Mouse (Mus musculus): Measurements from ENCODE around the gene Galnt2.

Gene Galnt2

DNA sequence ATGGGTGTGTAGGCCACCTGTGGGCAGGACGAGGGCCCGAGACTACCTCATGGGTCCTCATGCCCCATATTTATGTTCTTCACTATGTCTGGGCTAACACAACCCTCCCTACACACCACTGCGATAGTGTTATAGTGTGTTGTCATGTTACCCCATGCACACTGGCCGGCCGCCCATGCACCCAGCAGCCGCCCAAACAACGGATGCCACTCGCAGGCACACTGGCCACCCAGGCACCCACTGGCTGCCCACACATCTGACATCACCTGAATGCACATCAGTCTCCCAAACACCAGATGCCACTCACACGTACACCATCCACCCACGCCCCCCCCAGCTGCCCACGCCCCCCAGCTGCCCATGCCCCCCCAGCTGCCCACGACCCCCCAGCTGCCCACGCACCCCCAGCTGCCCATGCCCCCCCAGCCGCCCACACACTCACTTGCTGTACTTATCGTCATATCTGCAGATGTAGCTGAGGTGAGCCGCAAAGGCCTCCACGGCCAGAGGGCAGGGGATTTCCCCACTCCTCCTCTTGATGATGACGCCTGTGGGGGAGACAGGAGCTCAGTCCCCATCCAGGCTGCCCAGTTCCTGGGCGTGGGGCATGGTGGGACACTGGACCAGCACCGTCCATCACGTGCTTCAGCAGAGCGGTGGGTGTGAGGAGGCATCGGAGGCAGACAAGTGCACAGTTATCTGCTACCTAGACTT is 140.4 kb downstream of the Galnt2 start:
- peak; percentile 56 to 74 for DNase-seq (ENCODE audit: low spot score in 2 of 2)

DNA sequence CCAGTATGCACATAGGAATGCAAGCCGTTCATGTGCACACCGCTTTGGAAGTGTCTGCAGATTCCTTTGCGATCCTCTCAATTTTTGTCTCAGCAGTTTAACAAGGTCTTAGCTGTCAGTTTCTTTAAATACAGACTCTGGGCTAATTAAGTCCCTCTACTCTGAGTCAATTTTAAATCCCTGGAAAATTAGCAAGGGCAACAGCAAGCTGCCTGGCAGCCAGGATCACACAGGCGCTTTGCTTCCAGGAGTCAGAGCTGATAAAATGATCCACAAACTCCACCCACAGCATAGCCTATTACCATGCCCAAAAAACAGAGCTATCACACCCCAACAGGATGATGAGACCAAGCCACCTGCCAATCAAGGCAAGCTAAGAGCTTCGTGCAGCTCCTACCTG is 142.6 kb downstream of the Galnt2 start:
- DNase-seq (ENCODE audit: low spot score in 2 of 2) = no peak

DNA sequence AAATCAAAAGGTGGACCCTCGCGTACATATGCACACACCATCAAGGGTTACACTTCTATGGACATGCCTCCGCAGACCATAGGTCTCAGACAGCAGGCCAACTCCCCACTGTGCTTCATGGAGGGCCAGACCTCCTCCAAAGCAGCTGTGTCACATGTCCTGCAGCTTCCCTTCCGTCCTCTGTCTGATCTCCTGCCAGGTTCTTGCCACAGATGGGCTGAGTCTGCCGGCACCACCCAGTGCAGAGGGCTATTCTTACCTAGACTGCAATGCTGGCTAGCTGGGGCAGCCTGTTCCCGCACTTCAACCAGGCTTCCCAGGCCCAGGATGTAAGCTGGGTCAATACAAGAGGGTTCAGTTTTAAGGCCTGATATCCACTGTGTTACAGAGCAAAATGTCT is 144.0 kb downstream of the Galnt2 start:
- no peak for DNase-seq (ENCODE audit: low spot score in 2 of 2)

DNA sequence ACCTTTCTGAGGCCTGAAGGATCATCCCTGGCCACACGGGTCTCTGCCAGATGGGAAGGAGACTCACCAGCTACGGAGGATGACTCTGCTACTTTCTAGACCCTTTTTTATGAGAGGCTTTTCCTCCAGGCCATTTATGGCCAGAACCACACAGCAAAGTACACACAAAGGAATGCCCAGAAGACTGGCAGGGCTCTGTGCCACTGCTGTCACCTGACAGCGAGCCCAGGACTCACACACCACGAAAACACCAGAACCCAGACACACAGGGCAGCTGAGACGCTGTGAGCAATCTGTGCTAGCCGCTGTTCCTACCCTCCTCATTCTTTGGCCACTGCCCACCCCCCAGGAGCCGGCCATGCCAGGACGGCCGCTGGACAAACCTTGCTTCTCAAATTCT is 144.5 kb downstream of the Galnt2 start:
- DNase-seq (ENCODE audit: low spot score in 2 of 2) = no peak

DNA sequence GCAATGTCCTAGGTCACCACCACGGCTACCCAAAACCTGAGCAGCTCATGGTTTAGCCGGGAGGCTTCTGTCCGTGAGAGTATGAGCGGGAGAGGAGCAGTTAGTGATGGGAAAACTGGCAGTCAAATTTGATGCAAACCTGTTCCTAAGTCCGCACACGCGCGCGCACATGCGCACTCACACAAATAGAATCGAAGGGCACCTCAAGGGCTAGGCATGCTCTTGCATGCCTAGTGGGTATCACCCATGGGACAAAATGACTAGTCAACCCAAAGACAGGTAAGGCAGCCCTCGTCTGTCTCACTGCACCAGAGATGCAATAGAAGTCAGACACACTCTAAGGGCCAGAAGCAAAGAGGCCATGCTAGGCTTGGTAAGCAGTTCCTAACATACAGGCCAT is 145.2 kb downstream of the Galnt2 start:
- no peak for DNase-seq (ENCODE audit: low spot score in 2 of 2)

DNA sequence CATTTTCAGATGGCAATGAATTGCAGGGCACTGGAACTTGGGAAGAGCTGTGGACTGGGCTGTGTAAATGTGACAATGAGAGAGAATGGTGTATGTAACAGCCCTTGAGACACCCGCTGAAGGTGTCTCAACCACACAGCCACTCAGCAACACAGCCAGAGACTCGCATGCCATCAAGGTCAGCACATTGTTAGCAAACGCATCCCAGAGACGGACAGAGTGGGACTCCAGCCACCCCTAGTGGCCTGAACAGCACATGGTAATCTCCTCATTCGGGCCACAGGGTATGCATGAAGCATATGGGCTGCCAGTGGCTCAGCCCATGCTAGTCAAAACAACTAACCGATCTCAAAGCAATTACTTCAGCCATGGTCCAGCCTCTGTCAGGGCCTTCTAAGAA is 148.1 kb downstream of the Galnt2 start:
- no peak for DNase-seq (ENCODE audit: low spot score in 2 of 2)

DNA sequence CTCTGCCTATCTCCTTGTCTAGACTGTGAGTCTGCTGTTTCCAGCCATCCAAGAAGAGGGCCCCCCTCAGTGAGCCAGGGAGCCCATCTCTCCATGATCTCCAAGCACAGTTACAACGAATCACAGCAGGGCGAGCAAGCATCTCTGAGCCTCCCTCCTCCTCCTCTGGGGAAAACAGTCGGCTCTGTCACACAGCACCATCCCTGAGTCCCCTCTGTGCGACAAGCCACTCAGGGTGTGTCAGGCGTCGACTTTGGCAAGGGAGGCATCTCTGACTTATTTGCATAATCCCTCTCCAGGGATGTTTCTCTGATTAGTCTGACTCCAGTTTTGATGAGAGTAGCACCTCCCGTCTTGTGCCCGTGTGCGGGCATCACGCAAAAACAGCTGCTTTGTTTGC is 151.0 kb downstream of the Galnt2 start:
- no peak for DNase-seq (ENCODE audit: low spot score in 2 of 2)

DNA sequence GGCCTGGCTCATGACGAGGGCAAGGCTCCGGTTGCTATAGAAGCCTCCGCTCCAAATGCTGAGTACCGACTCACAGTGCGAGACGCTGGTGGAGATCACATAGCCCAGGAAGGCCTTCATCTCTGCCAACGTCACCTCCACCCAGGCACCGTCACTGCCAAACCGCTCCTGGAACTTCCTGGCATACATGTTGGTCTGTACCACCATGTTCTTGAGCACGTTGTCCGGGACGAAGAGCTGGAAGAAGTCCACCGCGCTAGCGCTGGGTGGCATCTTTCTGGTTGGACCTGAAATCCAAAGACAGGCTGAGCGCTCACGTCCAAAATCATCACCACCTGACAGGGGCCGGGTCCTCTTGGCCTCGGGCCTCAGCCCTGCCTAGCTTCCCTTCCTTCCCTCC is 153.1 kb downstream of the Galnt2 start:
- DNase-seq (ENCODE audit: low spot score in 2 of 2) = no peak

DNA sequence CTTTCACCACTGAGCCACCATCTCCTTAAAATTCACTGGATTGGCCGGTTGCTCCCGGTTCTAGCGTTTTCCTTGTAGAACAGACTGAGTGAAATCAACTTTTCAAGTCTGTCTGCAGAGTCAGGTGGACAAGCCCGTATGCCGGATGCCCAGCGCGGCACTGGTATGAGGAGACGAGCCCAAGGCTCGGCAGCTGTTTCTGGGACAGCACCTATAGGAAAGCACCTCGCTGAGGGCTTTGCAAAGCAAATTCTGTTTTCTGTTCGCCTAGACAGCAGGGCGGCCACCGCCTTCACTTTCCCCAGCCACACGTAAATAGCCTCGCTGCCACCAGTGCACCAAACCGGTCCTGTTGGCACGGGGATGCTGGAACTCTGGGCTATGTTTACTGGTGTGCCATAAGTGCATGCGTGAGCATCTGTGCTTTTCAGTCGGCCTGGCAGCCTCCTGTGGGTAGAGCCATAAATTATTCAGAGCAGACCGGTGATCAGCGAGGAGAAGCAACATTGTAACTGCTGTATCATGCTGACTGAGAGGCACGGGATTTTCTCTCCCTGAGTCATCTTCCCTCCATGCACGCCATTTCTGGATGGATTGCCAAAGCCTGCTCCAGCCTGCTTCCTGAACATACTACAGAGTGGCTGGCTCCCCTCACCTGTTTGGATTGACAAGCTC is 155.2 kb downstream of the Galnt2 start:
- DNase-seq (ENCODE audit: low spot score in 2 of 2) = no peak

DNA sequence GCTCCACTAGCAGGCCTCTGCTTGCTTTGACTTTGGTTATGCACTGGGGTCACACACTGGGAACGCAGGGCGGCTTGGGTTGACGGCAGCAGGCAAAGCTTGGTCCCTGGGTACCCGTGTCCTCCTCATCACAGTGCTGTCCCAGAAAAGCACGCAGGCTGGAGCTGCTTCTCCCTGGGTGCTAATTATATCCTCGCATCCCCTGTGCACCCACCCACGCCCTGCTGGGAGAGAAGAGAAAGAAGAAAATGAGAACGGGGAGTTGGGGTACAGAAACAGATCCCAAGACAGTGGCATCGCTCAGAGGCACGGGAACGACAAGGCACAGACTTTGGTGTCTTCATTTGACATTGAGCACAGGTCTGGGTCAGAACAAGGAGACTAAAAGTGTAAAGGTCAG is 158.3 kb downstream of the Galnt2 start:
- no peak for DNase-seq (ENCODE audit: low spot score in 2 of 2)

DNA sequence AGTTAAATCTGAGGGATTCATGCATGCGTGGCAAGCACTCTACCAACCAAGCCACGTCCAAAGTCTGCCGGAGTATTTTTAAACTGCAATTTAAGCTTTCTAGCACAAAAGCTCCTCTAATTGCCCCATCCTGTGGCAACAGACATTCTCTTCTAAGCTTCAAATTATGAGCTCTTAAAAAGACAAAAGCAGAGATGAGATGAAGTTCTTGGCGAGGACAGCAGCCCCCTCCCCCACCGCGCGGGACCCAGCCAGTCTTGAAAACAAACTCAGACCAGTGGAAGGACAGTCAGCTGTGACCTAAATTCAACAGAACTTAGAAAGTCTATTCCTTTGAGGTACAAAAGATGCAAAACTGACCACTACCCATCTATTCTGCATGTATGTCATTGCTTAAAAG is 160.0 kb downstream of the Galnt2 start:
- DNase-seq (ENCODE audit: low spot score in 2 of 2) = no peak

DNA sequence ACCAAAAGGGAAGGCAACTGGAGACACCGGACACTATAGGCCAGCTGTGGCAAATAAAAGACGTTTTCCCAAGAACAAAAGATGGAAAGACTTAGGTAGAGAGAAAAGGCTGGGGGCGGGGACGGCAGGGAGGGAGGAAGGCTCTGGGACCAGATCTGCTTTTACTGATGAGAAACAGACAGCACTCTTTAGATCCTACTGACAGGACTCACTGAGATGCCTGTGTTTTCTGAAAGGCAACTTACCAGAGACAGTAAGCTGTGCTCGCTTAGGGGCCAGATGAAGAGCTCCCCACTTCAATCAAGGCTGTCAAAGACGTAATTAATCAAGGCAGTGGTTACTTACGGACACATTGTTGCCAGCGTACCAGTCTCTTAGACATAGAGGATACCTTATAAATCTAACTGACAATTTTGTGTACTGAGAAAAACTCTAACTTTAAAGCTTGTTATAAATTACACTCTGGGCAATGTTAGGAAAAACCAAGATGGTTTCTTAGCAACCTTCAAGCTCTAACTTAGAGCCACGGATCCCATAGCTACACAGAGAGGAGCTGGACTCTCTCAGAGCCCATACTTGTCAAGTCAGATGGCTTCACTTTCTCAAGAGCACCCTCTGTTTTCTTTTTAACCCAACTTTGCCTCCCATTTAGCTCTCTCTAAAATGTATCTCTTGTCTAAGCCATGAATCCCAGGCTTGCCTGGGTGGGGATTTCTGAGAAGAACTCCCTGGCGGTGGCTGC is 161.3 kb downstream of the Galnt2 start:
- no peak for DNase-seq (ENCODE audit: low spot score in 2 of 2)

DNA sequence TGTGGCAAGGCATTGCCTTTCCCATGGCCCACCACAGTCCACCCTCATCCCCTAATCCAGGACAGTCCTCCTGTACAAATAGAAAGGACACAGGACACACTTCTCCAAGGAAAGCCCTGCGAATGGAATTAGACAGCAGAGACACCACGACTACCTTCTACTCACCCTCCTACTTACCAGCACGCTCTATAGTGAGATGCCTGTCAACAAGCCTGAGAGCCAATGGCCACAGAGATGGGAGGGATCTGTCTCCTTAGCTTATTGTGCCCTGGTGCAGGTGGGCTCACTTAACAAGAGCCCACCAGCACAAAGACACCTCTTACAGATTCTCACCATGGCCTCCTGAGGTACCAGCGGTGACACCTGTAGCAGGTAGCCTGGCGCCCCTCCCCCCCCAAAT is 161.8 kb downstream of the Galnt2 start:
- no peak for DNase-seq (ENCODE audit: low spot score in 2 of 2)

DNA sequence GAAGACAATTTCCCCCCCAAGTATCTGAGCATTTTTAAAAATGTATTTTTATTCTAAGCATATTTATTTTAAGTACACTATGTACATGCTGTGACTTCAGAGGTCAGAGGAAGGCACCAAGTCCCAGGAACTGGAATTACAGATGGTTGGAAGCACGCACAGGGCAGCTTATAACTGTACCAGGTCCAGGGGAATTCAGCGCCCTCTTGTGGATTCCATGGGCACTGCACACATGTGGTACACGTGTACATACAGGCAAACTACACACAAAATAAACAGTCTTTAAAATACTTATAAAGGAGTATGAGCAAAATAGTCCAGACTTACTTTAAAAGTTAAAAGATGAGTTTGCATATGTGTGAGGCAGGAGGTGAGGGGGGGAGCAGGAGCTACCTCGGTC is 162.7 kb downstream of the Galnt2 start:
- no peak for DNase-seq (ENCODE audit: low spot score in 2 of 2)

DNA sequence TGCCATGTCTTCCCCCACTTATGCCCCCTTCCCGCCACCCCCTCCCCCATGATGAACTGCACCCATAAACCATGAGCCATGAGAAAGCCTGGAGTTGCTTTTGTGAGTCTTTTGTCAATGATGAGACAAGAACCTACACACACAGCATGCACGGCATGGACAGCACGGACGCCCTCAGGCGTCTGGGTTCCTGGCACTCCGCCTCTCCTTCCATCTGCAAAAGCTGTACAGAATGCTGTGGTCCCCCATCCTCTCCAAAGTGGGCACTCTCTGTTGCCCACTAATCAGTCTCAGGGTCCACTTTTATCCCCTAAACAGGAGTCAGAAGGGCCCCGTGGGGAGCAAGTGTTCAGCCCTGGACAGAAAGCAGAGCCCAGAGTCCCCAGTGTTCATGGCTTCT is 163.8 kb downstream of the Galnt2 start:
- DNase-seq (ENCODE audit: low spot score in 2 of 2) = no peak
